Mouse (Mus musculus): ENCODE results near the gene Rbfox1.

GRCm38 (mm10) chr16:6906001-6906400 is 1020.8 kb downstream of the Rbfox1 start:
- no peak for TF ChIP-seq CTCF (IDR thresholded peaks at IDR 0.05; ENCODE audit: insufficient read depth, low read depth, low read length)
- no peak for TF ChIP-seq POLR2A (IDR thresholded peaks at IDR 0.05; ENCODE audit: insufficient read depth, low read depth, low read length)

Measured in olfactory bulb, adult 2 months (tissue).